Mouse (Mus musculus) mesoderm, embryonic 11.5 days (tissue): ENCODE measurements around the gene Tmcc2.

ENCODE experiments used
- DNase-seq: peaks from one replicate; pipeline ENCODE4 v3.0.0-alpha.2; 2012; ENCODE audit warnings: low read depth, low spot score

The Tmcc2 gene

DNA sequence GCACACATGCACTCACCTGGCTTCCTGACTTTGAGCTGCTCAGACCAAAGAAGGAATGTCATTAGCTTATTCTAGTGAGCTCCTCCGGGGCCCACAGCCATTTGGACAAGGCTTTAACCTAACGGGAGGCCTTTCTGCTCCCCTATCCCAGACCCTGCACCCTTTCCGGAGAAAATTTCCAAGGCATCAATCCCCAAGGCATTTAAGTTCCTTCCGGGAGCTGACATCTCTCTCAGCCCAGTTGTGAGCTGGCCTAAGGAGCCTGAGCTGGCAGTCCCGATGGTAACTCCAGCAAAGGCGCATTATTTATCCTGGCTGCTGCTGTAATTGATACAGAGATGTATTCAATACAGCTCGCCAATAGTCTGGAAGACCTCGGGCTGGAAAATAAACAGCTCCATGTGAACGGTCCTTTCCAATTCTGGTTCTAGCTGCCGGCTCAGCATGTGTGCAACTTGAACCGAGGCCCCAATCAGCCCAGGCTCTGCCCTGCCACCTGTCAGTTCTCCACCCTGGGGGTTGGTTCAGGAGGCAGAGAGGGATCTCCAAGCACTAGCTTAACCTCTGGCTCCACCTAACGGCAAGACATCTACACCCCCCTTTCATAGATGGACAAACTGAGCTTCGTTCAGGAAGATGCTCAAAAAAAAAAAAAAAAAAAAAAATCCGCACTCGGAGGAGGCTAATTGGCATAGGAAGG is 1.0 kb downstream of the Tmcc2 start:
- DNase-seq, result peak; percentile 58

DNA sequence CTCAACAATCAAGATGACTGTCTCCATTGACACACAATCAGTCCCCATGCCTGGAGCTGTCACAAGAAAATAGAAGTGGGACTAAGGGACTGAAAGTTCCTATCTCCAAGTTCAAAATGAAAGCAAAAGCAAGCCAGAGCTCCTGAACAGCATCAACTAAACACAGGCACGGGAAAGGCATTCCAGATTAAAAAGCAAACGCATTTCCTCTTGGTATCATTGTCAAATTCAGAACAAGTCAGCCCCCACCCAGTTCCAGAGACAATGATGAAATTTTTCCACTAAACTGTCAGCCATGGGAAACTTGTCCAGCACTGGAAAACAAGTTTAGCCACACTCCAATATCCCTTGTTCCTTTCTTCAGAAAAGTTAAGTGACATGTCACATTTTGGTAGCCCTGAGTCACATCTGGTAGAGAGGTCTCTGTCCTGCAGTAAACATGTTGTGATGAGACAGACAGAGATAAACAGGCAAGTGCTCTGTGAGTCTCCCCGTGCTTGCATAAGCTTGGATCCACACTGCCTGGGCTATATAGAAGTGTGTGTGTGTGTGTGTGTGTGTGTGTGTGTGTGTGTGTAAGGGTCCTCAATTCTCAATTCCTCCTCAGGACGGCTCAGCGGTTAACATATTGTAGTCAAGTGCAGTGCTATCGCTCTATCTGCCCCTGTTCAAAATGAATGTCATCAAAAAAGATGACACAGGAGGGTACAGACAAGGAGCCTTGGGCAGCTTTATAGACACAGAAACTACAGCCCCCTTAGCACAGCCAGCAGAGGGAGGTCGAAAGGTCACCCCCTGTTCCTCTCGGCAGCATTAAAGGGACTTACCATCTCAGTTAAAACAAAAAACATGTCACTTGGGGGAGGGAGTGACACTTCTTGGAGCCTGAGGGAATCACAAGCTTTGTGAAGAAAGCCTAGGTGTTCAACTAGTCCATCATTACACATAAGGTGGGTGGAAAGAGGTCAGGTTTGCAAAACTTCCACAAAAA is 2.0 kb downstream of the Tmcc2 start:
- no peak for DNase-seq

DNA sequence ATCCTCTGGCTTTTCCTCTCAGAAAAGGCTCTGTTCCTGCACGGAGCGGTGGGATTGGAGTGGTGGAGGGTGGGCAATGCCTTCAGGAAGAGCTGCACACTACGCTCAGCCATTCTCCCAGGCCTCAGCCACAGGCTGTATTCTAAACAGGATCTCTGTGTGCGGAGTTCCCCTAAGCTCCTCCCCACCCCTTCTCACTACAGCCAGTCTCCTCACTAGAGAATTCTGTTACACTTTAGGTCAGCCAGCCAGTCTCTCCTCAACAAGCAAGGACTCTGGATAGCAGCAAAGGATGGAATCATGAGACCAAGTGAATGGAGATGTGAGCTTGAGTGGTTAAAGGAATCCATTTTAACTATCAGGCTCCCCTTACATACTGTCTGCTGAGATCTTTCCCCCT is 3.1 kb downstream of the Tmcc2 start:
- no peak for DNase-seq

DNA sequence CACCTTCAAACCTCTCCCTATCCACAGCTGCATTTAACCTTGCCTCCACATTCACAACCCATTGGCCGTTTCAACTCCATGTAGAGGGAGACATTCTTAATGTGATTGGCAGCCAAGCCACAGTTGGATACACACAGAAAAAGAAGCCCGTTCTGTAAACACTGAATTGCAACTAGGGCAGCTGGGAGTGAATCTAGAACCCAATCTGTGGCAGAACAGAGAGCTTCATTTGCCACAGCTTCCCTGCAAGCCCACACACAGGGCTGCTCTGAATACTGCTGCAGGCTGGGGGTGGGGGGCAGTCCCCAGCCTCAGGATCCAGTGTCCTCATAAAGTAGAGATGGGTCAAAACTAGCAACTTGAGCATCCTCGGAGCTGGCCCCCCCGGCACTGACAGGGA is 4.8 kb downstream of the Tmcc2 start:
- no peak for DNase-seq

DNA sequence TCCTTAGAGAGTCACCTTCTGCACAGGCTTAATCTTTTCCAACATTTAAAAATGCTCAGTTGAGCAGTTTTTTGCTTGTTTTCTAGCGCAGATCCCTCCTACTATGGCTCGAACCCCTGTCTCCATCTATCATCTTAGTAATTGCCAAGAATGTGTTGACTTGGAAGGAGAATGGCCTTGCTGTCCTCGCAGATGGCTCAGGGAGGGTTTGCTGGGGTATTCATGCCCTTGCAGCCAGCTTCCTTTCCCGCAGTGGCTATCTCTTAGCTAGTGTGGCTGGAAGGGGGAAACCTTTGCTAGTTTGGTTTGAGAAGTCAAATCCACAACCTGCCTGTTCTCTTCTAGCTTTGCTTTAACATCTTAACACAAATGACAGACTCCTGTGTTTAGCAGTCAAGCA is 5.4 kb downstream of the Tmcc2 start:
- no peak for DNase-seq

DNA sequence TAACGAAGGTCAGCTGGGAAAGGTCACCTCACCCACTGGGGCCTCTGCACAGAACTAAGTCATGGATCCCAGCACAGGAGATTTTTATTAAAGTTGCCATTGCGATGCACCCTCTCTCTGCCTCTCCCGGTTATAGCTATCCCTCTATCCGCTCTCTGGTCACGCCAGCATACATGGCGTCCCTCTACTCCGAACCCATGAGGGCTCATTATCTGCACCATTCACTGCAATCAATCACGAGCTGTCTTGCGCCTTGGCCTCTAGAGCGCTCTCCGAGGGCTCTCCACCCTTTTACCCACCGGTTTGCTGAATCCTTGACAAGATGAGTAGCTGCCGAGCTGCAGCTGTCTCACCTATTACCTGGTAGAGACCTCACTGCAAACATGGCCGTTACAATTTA is 5.8 kb downstream of the Tmcc2 start:
- peak; percentile 35 for DNase-seq

DNA sequence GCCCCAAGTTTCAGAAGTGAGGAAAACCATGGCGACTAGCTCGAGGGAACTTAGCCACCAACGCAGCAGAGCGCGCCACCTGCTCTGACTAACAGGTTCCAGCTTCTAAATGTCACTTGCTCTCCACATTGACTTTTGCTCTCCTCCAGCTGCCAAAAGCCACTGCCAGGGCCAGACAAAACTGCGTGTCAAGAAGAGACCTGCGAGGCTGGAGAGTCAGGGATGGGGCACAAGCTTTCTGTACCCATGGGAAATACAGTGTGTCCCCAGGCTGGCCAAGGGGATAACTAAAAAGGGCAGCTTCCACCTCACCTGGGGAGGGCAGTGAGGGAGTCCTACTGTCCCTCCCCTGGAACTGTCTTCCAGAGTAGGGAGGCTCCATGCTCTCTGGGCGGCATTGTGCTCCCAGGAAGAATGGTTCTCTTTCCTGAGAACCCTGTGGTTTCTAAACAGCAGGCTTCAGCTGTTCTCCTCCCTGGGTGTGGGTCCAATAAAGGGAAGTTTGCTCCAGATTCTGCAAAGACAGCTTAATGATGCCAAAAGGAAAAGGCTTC is 7.0 kb downstream of the Tmcc2 start:
- no peak for DNase-seq

DNA sequence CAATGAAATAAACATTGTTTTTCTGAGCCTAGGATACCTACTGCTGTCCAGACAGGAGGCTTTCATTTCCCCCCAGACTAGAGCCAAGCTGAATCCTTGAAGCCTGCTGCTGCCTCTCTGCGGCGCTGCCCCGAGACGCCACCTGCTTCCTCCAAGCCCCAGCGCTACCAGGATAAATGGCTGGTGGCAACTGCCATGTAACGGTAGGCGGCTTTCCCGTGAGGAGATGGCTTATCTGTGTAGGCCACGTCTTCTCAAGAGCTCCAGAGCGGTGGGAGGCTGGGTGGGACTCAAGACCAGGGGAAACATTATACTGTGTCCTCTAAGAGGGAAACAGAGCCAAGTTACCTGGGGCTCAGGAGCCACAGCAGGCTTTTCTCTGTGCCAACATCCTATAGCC is 9.2 kb downstream of the Tmcc2 start:
- DNase-seq, result no peak

DNA sequence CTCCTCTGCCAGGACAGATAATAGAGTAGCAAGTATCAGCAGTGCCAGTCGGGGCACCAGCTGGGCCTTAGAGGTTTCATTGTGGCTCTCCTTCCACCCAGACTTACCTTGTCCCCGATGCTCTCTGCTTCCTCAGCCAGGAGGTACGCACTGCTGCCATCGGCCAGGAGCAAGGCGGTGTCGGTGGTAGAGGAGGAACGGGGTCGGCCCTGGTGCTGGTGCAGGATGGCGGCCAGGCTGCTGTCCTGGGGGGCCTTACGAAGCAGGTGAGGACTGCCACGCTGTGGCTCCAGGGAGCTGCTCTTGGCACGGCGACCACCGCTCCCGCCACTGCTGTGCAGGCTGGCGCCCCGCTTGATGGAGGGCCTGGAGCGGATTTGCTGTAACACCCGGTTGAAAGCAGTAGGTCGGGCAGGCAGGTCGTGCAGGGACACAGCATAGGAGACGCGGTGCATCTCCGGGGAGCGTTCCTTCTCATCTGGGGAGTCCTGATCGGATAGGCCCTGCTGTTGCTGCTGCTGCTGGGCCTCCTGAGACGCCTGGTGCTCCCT is 10.5 kb downstream of the Tmcc2 start:
- DNase-seq, result no peak

DNA sequence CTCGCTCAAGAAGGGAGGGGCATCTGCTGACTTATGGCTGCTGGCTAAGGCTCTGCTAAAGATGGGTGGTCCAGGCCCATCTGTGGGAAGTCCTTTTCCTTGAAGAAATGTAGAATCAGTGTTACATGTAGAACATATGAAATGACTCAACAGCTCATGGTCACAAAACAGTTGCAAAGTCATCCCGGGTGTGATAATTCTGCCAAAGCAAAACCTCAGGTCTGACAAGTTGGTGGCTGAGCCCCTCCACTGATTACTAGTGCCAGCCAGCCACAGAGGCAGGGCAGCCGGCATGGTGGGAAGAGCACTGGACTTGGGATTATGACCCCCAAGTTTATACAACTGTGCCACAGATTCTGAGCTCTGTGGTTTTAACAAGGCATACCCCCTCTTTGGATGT is 13.3 kb downstream of the Tmcc2 start:
- no peak for DNase-seq

DNA sequence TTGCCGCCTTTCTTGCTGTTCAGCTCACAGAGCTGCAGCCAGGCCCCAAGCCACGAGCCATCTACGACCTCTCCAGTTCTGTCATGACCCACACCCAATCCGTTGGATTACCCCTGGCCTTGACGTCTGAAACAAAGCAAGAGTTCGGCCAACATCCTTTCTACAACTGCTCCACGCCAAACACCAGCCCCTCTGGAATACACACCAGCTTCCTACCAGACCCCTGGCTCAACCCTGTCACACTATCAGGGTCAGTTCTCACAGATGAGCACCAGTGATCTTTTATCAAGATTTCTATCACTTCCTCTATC is 14.1 kb downstream of the Tmcc2 start:
- DNase-seq, result no peak

DNA sequence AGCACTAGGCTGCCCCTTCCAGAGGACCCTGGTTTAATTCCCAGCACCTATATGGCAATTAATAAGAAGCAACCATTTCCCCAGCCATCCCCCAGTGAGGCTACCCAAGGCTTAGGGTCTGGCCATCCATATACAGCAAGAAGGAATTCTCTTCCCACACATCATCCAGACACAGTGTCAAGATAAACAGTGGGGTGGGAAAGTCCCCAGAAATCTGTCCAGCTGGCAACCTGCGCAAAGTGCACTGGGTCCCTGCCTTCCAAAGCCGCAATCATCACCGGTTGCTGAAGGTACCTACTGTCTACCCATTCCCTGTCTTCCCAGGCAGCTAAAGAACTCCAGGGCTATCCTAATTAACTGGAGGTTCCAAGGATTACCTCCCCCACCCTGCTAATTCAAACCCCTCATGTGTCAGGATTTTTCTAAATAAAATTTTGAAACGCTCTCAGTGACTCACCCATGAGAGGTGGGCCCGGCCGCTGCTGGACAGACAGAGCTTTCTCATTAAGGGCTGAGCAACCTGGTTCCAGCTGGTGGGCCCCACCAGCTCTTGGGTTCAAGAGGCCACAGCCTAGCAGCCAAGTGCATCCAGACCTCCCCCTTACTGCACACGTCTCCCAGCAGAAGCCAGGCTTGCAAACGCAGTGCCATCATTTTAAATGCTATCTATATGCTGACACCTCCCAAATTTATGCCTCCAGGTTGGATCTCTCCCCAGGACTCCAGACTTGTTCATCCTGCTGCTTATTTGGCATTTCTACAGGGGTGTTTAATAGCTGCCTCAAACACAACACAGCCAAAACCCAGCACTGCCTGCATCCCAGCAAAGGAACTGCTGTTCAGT is 14.6 kb downstream of the Tmcc2 start:
- no peak for DNase-seq

DNA sequence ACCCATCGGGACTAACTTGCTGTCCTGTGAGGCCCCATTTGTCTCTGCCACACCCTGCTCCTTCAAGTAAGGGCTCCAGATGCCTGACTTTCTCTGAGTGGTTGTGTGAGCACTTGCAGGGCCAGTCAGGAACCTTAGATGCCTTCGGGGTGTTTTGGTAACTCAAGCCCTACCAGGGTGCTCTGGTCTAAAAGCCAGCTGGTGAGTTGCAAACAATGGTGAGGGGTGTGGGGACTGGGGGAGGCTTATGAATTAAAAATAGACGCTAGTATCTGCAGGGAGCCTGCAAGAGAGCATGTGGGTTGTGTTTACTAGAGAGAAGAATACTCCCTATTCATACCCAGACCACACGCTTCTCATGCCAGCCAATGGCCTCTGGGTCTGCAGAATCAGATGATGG is 15.8 kb downstream of the Tmcc2 start:
- DNase-seq, result peak; percentile 50

DNA sequence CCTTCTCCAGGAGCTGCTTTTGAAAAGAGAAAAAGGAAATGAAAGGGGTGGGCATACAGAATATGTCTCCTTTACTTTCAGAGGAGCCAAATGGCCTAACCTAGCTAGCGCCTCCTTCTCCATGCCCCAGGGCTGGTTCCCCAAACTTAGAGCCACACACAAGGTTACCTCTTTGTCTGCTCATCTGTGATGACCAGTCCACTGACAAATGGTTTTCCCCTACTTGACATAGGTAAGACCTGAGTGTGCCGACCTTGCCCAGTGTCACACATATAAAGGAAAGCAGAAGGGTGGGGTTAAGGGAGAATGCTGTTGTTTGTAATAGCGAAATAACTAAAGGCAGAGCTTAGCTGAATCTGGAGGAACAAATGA is 16.2 kb downstream of the Tmcc2 start:
- no peak for DNase-seq

DNA sequence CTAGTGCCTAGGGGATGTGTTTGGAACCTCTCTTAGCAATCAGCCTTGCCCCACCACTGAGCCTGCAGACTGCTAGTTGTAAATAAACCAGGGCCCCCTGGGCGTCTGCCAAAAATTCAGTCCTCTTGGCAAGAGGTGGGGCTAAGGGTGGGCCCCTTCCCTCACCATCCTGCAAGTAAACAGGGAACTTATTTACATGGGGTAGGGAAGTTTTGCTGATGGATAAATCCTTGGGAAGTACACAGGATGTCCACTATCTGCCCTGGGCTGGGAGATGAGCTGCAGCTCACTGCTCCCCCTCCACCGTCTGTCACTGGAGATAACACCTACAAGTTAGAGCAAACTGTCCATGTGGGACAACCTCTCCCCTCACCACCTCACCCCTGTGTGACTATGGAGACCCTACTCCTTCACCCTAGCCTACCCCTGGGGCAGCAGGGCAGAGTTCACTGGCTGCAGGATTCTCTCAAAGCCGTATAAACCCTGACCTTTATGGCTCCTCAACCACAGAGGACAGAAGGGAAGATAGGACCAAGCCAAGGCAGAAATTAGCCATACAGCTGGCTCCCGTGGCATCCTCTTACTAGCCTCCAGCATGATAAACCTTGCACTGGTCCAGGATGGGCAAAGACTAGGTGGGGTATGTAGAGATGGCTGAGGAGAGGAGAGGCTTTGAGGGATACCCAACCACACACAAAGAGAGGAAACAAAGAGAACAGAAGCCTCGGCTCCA is 16.8 kb downstream of the Tmcc2 start:
- no peak for DNase-seq

DNA sequence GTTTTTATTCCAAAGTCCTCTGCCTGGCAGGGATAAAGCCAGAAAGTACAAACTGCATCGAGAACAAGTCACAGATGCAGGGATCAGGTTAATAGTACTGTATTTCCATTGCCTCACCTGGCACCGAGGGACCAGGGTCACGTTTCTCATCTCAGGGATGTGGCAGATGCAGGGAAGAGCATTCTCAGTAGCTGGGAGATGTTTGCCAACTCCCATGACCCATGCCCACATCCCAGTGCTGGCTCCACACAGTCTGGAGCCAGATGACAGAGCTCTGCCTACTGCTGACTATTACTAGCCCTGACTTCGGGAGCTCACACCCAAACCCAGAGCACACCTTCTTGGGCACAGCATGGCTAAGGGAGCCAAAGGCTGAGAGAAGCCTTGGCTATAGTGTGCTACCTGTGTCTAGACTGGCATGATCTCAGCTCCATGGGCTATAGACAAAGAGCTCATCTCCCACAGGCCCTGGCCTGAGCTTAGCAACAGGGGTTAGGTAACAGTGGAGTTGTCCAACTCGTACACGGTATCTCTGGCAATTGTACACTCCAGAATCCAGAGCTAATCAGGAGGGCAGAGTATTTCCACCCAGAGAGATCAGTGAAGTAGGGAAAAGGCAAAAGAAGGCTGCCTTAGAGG is 18.1 kb downstream of the Tmcc2 start:
- DNase-seq, result no peak

DNA sequence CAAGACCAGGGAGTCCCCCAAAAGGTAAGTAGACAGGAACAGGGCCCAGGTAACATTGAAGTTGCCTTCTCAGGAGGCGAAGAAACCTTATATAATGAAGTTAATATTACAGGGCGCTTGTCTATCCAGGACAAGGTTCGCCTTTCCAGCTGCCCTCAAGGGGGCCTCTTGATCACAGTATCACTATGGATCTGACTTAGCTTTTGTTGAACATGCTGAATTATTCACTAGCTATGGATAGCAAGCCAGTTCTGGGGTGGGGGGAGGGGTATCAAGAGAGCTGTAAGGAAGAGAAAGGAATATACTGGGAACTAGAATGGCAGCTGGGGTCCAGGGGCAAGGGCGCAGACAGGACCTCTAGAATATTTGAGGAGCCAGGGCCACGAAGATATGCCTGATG is 18.7 kb downstream of the Tmcc2 start:
- DNase-seq, result no peak

DNA sequence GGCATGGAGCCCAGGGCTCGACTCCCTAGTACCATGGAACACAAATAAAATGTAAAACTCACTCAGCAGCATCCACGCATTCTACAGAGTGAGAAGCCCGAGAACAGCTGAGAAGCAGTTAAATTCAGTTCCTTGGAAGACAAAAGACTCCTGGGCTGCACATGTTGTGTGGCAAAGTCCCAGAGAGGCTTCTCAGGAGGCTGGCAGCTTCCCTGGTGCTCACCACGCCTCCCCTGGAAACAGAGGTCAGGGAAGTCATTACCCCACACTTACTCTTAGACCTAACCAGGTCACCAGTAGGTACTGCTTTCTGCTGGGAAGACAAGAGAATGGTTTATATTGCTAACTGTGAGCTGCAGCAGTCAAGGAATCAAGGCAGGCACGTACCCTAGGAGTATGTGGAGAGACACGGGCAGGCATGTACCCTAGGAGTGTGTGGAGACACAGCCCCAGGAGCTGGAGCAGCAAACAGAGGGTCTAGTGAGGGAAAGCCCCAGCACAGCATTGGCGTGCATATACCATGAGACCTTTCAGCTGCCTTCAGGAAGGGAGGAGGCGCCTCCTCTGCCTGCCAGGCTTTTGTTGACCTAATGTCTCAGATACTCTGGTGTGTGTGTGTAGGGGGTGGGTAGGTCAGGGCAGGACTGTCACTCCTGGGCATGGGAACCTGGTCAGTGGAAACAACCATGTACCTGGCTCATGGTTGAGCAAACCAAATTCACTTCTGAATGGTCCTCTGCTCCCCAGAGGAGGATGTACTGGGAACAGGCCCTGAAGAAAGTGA is 19.6 kb downstream of the Tmcc2 start:
- DNase-seq, result no peak

DNA sequence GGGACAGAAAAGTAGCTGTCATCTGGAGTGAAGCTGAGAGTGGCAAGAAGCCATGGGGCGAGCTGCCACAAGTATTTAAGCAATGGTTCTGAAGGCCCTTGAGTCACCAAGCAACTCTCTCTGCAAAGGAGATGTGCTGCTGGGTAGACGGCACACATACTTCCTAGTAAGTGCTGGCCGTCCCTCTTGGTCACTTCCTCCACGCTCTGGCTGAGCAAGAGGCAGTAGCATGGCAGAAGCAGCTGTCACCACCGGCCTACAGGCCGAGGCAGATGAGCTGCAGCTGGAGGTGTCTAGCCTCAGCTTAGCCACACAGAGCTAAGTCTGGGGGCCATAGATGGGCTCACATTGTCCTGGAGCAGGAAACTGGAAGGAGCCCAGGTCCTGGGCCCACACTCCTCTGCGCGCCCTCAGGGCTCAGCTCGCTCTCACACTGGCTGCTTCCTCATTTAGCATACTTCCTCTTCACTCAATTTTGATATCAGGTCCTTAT is 20.4 kb downstream of the Tmcc2 start:
- no peak for DNase-seq
